Mouse (Mus musculus) hindbrain, embryonic 10.5 days (tissue): ENCODE measurements at regions not wholly inside any gene's neighbourhood (a gene's known extent, or its start where the extent isn't known, plus 50 kb on each side); places are given as distances from the start of the nearest gene placed in this dataset.

Experiments used
- DNase-seq: peaks from one replicate; pipeline ENCODE4 v3.0.0-alpha.2; 2017; ENCODE audit warnings: low spot score
- H3K27ac ChIP-seq: fragments of 300-500 bp; sonication (generic); 2 replicates; pipeline ENCODE4 v1.5.1; 2016; ENCODE audit warnings: mild to moderate bottlenecking, moderate library complexity
- H3K27me3 ChIP-seq: fragments of 300-500 bp; sonication (generic); 2 replicates; pipeline ENCODE4 v1.6.1; 2016; ENCODE audit warnings: mild to moderate bottlenecking; ENCODE audit not compliant: poor library complexity, insufficient read depth, severe bottlenecking
- H3K36me3 ChIP-seq: fragments of 300-500 bp; sonication (generic); 2 replicates; pipeline ENCODE4 v1.6.1; 2016; ENCODE audit warnings: mild to moderate bottlenecking, moderate library complexity
- H3K4me1 ChIP-seq: fragments of 300-500 bp; sonication (generic); replicated peaks from 2 replicates; pipeline ENCODE4 v1.6.1; 2016; ENCODE audit warnings: mild to moderate bottlenecking
- H3K4me3 ChIP-seq: fragments of 300-500 bp; sonication (generic); 2 replicates; pipeline ENCODE4 v1.5.1; 2016; ENCODE audit warnings: mild to moderate bottlenecking, moderate library complexity
- H3K9me3 ChIP-seq: fragments of 300-500 bp; sonication (generic); 2 replicates; pipeline ENCODE4 v1.6.1; 2016; ENCODE audit warnings: mild to moderate bottlenecking, moderate library complexity
- WGBS: fragments of 180-500 bp; shearing (Covaris S2); methylation state at CpG from one replicate; pipeline ENCODE4 v1.1.7; 2016; 5-methylcytosine and 5-hydroxymethylcytosine counted together

- WGBS = 53% methylated on average over 10 of the region's 10 CpGs
- peaks cover 10% of the 10 kb centered on the region for H3K4me1 ChIP-seq
- no peaks in the 10 kb centered on the region for H3K9me3 ChIP-seq
- no peaks in the 10 kb centered on the region for H3K27me3 ChIP-seq
- no peak overlapping the region for H3K27ac ChIP-seq
- DNase-seq = peak; percentile 43
- no peak overlapping the region for H3K4me3 ChIP-seq
- H3K36me3 ChIP-seq = no peaks in the 10 kb centered on the region
Observed at GRCm38 (mm10) chr9:34029503-34030169, 456.1 kb upstream of the Kirrel3 start.

- DNase-seq = peak; percentile 9
- no peaks in the 10 kb centered on the region for H3K27me3 ChIP-seq
Observed at GRCm38 (mm10) chr9:34054435-34054834, 431.3 kb upstream of the Kirrel3 start.

More at GRCm38 (mm10) chr9:34054435-34054834, 431.3 kb upstream of the Kirrel3 start:
- H3K4me3 ChIP-seq = no peak overlapping the region
- H3K27ac ChIP-seq = no peak overlapping the region
- no peaks in the 10 kb centered on the region for H3K4me1 ChIP-seq
- no peaks in the 10 kb centered on the region for H3K36me3 ChIP-seq
- H3K9me3 ChIP-seq = no peaks in the 10 kb centered on the region
- 73% methylated on average over 2 of the region's 2 CpGs for WGBS
